Mouse (Mus musculus) c-Kit-positive CD71-negative TER-119-negative erythroid progenitor cells, embryonic 14.5 days (primary cell): Measurements from ENCODE around the gene Pcgf6.

Experiments used
- DNase-seq: peaks from one replicate; pipeline ENCODE4 v3.0.0-alpha.2; 2013; ENCODE audit warnings: low read depth

Pcgf6 gene

GRCm38 (mm10) chr19:47050271-47051032, at the start of gene Pcgf6:
TSS of gene Pcgf6 (minus strand) at chr19:47050906.
- peak; percentile 58 for DNase-seq

- DNase-seq: peak; percentile 90
Observed at GRCm38 (mm10) chr19:47090550-47091156, 39.9 kb upstream of the Pcgf6 start, which contains the start of the genes Usmg5 and Pdcd11. TSS of gene Usmg5 (minus strand) at chr19:47090647. TSS of gene Pdcd11 (plus strand) at chr19:47090768.

- DNase-seq: peak; percentile 13
Observed at GRCm38 (mm10) chr19:47089718-47090525, 39.2 kb upstream of the Pcgf6 start.

GRCm38 (mm10) chr19:47088226-47088625, 37.5 kb upstream of the Pcgf6 start:
- no peak for DNase-seq

- DNase-seq: peak; percentile 76
Observed at GRCm38 (mm10) chr19:47067924-47068611, 17.4 kb upstream of the Pcgf6 start.

- DNase-seq: peak; percentile 97
Observed at GRCm38 (mm10) chr19:47067096-47067882, 16.6 kb upstream of the Pcgf6 start, which contains the start of gene Taf5. TSS of gene Taf5 (plus strand) at chr19:47067746.

GRCm38 (mm10) chr19:47065860-47066259, 15.2 kb upstream of the Pcgf6 start:
- DNase-seq: no peak

GRCm38 (mm10) chr19:47057684-47058083, 7.0 kb upstream of the Pcgf6 start:
- DNase-seq: no peak

- DNase-seq: no peak
Observed at GRCm38 (mm10) chr19:47053471-47053870, 2.8 kb upstream of the Pcgf6 start.

- no peak for DNase-seq
Observed at GRCm38 (mm10) chr19:47052927-47053326, 2.2 kb upstream of the Pcgf6 start.

- no peak for DNase-seq
Observed at GRCm38 (mm10) chr19:47049840-47050239, 866 bp downstream of the Pcgf6 start.

- no peak for DNase-seq
Observed at GRCm38 (mm10) chr19:47049061-47049460, 1.6 kb downstream of the Pcgf6 start.

- DNase-seq: no peak
Observed at GRCm38 (mm10) chr19:47047236-47047833, 3.4 kb downstream of the Pcgf6 start.

- DNase-seq: no peak
Observed at GRCm38 (mm10) chr19:47046343-47046742, 4.4 kb downstream of the Pcgf6 start.

- DNase-seq: no peak
Observed at GRCm38 (mm10) chr19:47043608-47044007, 7.1 kb downstream of the Pcgf6 start.

GRCm38 (mm10) chr19:47040720-47041473, 9.8 kb downstream of the Pcgf6 start:
- DNase-seq: no peak

- DNase-seq: no peak
Observed at GRCm38 (mm10) chr19:47036596-47036995, 14.1 kb downstream of the Pcgf6 start.

- no peak for DNase-seq
Observed at GRCm38 (mm10) chr19:47034916-47035315, 15.8 kb downstream of the Pcgf6 start.

- no peak for DNase-seq
Observed at GRCm38 (mm10) chr19:47031770-47032169, 18.9 kb downstream of the Pcgf6 start.

- no peak for DNase-seq
Observed at GRCm38 (mm10) chr19:47029796-47030195, 20.9 kb downstream of the Pcgf6 start.
